Mouse (Mus musculus): ENCODE results near the gene Spink4. TPM values are rescaled to one million over a fixed set of nuclear protein-coding genes. Genes with fewer than 3 reads are reported as not detected.

Gene Spink4
- polyA plus RNA-seq, 1 experiment from 2014 or later = not detected

- H3K4me2 ChIP-seq = peak within 1 kb of the TSS; percentile 74
- under 1% methylated on average over 71 of the region's 85 CpGs for WGBS
- H3K9me3 ChIP-seq = no peaks in the 10 kb centered on the region
- peaks cover 10% of the 10 kb centered on the region for H3K36me3 ChIP-seq
- no peaks in the 10 kb centered on the region for H3K27me3 ChIP-seq
- peak within 1 kb of the TSS; percentile 92 for H3K27ac ChIP-seq (replicated peaks)
- peak; percentile 97 for ATAC-seq (ENCODE audit: low FRiP score, low read depth)
- H3K4me1 ChIP-seq (replicated peaks) = peaks cover 22% of the 10 kb centered on the region
- H3K9ac ChIP-seq = peak within 1 kb of the TSS; percentile 82
- H3K4me3 ChIP-seq = peak within 1 kb of the TSS; percentile 85
Observed at GRCm38 (mm10) chr4:40970842-40971701, 51.2 kb downstream of the Spink4 start, which contains the start of gene Nfx1. Gene Nfx1, plus strand, starts transcription at chr4:40970906.

GRCm38 (mm10) chr4:40971744-40972143 lies 51.9 kb downstream of the Spink4 start:
- Histone ChIP-seq H3K4me1 (replicated peaks) (peaks cover 22% of the 10 kb centered on the region), H3K36me3 (peaks cover 9% of the 10 kb centered on the region), H3K27me3 (no peaks in the 10 kb centered on the region), H3K9me3 (no peaks in the 10 kb centered on the region), H3K9ac (peak overlapping the region; percentile 82), H3K27ac (replicated peaks) (peak overlapping the region; percentile 92; the same call in 1 of the 2 replicates), H3K4me2 (peak overlapping the region; percentile 74), H3K4me3 (peak overlapping the region; percentile 85)
- 26% methylated on average over 13 of the region's 13 CpGs for WGBS
- ATAC-seq (ENCODE audit: low FRiP score, low read depth) = no peak

- H3K9me3 ChIP-seq = no peaks in the 10 kb centered on the region
- 97% methylated on average over 1 of the region's 1 CpGs for WGBS
- no peaks in the 10 kb centered on the region for H3K27me3 ChIP-seq
- no peak overlapping the region for H3K27ac ChIP-seq (replicated peaks)
- peaks cover 22% of the 10 kb centered on the region for H3K4me1 ChIP-seq (replicated peaks)
- ATAC-seq (ENCODE audit: low FRiP score, low read depth) = no peak
- peaks cover 28% of the 10 kb centered on the region for H3K36me3 ChIP-seq
- no peak overlapping the region for H3K4me3 ChIP-seq
- H3K4me2 ChIP-seq = no peak overlapping the region
- no peak overlapping the region for H3K9ac ChIP-seq
Observed at GRCm38 (mm10) chr4:40974011-40974410, 54.2 kb downstream of the Spink4 start.

- no peak overlapping the region for H3K4me2 ChIP-seq
- peaks cover 15% of the 10 kb centered on the region for H3K4me1 ChIP-seq (replicated peaks)
- ATAC-seq (ENCODE audit: low FRiP score, low read depth) = no peak
- 96% methylated on average over 3 of the region's 3 CpGs for WGBS
- H3K9ac ChIP-seq = no peak overlapping the region
- H3K36me3 ChIP-seq = peaks cover 45% of the 10 kb centered on the region
- no peaks in the 10 kb centered on the region for H3K27me3 ChIP-seq
- no peak overlapping the region for H3K27ac ChIP-seq (replicated peaks)
- no peaks in the 10 kb centered on the region for H3K9me3 ChIP-seq
- H3K4me3 ChIP-seq = no peak overlapping the region
Observed at GRCm38 (mm10) chr4:40975678-40976077, 55.8 kb downstream of the Spink4 start.

- Histone ChIP-seq H3K4me3 (no peak overlapping the region), H3K27me3 (no peaks in the 10 kb centered on the region), H3K27ac (replicated peaks) (no peak overlapping the region), H3K9ac (no peak overlapping the region), H3K9me3 (no peaks in the 10 kb centered on the region), H3K4me2 (no peak overlapping the region), H3K36me3 (peaks cover 54% of the 10 kb centered on the region), H3K4me1 (replicated peaks) (peaks cover 14% of the 10 kb centered on the region)
- 93% methylated on average over 10 of the region's 10 CpGs for WGBS
- ATAC-seq (ENCODE audit: low FRiP score, low read depth) = no peak
Observed at GRCm38 (mm10) chr4:40976651-40977050, 56.8 kb downstream of the Spink4 start.

- Histone ChIP-seq H3K9ac (no peak overlapping the region), H3K4me3 (no peak overlapping the region), H3K27me3 (no peaks in the 10 kb centered on the region), H3K4me2 (no peak overlapping the region), H3K9me3 (no peaks in the 10 kb centered on the region), H3K27ac (replicated peaks) (no peak overlapping the region), H3K4me1 (replicated peaks) (no peaks in the 10 kb centered on the region), H3K36me3 (peaks cover 62% of the 10 kb centered on the region)
- WGBS = 100% methylated on average over 1 of the region's 1 CpGs
- no peak for ATAC-seq (ENCODE audit: low FRiP score, low read depth)
Observed at GRCm38 (mm10) chr4:40979430-40979829, 59.6 kb downstream of the Spink4 start.

Other genes with a start within 250 kb of the Spink4 start
- 44.4 and 45.9 TPM in 2 replicates for gene Aptx, start 216.9 kb upstream of the Spink4 start, polyA plus RNA-seq (2015; fragmentation: Nextera tagmentation; extraction: Ambion mirVana)
- 639 and 670 TPM in 2 replicates for gene Dnaja1, start 197.9 kb upstream of the Spink4 start, polyA plus RNA-seq (2015; fragmentation: Nextera tagmentation; extraction: Ambion mirVana)
- 113 and 121 TPM in 2 replicates for gene Smu1, start 162.1 kb upstream of the Spink4 start, polyA plus RNA-seq (2015; fragmentation: Nextera tagmentation; extraction: Ambion mirVana)
- gene B4galt1, start 66.0 kb upstream of the Spink4 start, polyA plus RNA-seq (2015; fragmentation: Nextera tagmentation; extraction: Ambion mirVana) = 8.1 and 8.6 TPM in 2 replicates
- gene Bag1, start 28.2 kb downstream of the Spink4 start, polyA plus RNA-seq (2015; fragmentation: Nextera tagmentation; extraction: Ambion mirVana) = 181 and 203 TPM in 2 replicates
- 150 and 157 TPM in 2 replicates for gene Chmp5, start 28.4 kb downstream of the Spink4 start, polyA plus RNA-seq (2015; fragmentation: Nextera tagmentation; extraction: Ambion mirVana)
- gene Nfx1, start 50.9 kb downstream of the Spink4 start, polyA plus RNA-seq (2015; fragmentation: Nextera tagmentation; extraction: Ambion mirVana) = 100 and 106 TPM in 2 replicates
- gene Aqp7, start 128.1 kb downstream of the Spink4 start, polyA plus RNA-seq (2015; fragmentation: Nextera tagmentation; extraction: Ambion mirVana) = not detected in 2 replicates
- gene Aqp3, start 178.1 kb downstream of the Spink4 start, polyA plus RNA-seq (2015; fragmentation: Nextera tagmentation; extraction: Ambion mirVana) = 0.30 and 0.46 TPM in 2 replicates
- 36.2 and 45.0 TPM in 2 replicates for gene Nol6, start 204.4 kb downstream of the Spink4 start, polyA plus RNA-seq (2015; fragmentation: Nextera tagmentation; extraction: Ambion mirVana)
- gene Ube2r2, start 215.7 kb downstream of the Spink4 start, polyA plus RNA-seq (2015; fragmentation: Nextera tagmentation; extraction: Ambion mirVana) = 57.9 and 58.5 TPM in 2 replicates